Mouse (Mus musculus) MEL-GATA-1-ER (cell line): ENCODE data around the gene Usp18.

Experiments used
- DNase-seq: peaks from one replicate; pipeline ENCODE4 v3.0.0-alpha.2; 2012; ENCODE audit warnings: low read depth; ENCODE audit errors: extremely low read depth

The Usp18 gene

DNA sequence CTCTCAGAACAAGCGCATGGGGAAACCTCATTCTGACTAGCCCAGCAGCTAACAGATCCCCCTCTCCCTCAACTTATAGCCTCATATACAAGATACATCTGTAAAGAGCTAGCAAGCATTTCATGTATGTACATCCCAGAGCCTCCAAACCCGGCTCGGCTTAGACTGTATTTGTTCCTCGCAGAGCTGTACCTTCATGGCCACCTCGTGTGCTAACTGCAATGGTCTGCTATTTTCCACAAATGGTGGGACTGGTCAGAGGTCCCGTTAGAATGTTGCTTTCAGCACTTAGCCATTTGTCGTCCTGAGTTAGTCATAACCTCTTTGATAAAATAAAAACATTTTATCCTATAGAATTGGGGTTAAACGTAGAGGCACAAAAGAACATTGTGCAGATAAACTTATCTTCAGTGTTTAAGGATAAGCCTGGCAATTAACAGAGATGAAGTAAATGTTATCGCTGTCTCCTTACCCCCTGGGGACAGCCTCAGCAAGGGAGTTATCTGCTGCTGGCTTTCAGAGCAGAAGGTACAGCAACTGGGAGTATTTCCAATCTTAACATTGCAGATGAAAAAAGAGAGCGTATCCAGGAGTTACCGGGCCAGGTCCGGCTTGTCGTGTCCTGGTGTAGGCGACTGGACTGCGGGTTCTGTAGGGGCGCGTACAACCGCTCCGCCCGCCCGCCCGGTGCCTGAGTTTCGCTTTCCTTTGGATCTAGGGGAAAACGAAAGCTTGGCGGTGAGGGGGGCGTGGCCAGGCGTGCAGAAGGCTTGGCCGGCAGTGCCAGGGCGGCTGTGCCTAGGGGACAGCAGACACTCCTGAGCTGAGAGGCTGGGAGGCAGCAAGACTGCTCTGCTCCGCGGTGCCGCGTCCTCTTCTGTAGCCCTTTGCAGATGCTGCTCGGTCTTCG lies at the start of gene Usp18:
Gene Usp18, plus strand, starts transcription at position 780 of the 910 bp plus-strand sequence.
- peak; percentile 57 for DNase-seq

DNA sequence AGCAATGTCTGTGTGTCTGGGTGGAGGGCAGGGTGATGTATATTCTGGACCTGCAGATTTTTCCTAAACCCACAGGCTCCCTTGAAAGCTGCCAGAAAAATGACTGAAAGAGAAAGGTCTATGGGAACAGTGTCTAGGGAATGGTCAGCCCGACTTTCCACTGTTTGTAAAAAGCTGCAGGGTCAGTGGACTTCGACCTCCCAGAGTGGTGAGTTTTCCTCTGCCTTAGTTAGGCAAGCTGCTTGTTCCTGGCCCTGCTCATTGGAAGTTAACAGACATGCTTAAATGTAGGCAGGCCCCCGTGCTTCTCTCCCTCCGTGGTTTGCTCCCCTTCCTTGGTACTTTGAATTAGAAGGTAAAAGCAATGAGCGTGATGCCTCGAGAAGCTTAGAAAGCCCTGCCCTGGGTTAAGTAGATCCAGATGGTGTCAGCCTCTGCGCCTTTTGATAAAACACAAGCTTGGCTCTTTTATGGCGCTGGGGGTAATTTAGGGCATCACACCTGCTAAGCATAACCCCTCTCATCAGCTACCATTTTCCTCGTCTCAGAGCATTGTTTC lies 47.8 kb upstream of the Usp18 start:
- no peak for DNase-seq

DNA sequence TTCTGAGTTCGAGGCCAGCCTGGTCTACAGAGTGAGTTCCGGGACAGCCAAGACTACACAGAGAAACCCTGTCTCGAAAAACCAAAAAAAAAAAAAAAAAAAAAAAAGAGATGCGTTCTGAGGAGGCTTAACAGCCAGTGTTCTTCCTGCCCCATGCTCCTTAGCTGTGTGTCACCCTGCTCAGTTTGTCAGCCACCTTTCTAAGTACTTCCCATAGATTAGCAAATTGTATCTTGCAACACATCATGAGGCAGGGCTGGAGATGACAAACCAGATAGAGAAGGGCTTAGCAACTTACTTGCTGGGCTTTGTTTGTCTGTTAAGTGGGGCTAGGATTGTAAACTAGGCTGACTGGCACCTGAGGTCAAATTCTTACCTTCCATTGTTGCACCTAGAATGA lies 45.2 kb upstream of the Usp18 start:
- no peak for DNase-seq

DNA sequence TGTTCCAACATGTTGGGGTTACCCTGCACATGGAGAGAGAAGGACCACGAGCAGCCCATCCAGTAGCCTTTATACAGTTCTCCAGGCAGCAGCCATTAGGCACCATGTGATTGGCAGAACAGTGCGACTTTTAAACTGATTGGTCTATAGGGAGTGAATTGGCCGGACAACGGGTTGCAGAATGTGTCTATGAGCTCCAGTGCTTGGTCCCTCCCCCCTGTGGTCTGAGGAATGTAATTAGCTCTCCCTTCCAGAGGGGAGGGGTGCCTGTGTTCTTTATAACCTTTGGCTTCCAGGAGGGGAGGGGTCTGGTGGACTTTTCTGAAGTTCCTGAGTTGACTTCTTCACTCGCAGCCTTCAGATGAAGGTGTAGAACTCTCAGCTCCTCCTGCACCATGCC lies 43.7 kb upstream of the Usp18 start:
- DNase-seq = no peak

DNA sequence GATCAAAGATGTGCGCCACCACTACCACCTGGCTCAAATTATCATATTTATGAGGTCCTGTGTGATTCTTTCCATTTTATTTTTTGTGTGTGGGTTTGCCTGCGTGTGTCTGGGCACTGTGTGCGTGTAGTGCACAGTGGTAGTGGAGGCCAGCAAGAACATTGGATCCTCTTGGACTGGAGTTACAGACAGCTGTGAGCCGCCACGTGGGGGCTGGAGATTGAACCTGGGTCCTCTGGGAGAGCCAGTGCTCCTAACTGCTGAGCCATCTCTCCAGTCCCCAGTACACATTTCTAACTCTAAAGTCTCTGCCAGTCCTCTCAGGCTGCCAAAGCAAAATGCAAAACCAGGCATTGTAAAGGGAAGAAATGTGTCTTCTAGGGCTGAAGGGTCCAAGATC lies 39.2 kb upstream of the Usp18 start:
- no peak for DNase-seq

DNA sequence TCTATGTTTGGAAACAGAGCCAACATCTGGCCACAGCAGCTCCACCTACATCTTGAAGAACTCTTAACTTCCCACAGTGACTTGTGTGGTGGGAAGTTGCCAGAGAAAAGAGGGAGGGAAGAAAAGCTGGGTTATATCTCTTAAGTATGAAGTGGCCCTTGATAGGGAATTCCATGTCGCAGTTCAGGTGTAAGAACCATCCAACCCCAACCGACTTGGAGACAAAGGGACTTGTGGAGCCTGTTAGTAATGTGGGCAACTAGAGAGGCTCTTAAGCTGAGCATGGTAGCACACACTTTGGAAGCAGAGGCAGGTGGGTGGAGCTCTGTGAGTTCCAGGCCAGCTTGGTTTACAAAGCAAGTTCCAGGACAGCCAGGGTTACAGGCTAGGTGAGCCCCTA lies 36.1 kb upstream of the Usp18 start:
- DNase-seq = no peak

DNA sequence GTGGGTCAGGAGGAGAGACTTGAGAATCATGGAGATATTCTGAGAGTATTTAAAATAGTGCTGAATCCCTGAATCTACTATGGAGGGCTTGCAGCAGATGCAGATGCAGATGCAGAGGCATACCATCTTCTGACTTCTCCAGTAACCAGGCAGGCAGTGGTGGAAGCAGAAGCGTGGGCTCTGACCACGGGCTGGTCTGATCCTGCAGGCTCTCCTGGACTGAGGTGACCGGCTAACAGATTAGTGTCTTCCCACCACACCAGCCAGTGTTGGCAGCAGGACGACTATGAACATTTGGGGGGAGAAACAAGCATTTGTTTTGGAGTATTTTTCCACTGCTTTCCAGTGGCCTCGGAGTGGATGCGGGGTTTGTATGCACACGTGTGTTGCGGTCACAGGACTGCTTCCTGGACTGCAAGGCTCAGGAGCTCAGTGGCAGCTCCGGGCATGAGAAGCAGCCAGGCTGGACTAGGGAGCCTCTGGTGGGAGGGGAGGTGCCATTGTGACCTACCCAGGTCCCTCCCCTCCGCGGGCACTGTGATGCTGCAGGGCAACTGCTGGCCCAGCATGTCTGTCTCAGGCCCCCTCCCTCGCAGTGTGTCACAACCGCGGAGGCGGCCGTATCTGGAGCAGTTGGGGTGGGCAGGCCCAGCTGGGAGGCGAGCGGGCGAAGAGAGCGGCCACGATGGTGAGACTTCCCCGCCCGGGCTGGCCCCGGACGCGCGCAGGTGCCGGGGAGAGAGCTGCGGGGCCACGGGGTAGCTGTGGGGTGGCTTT lies 35.4 kb upstream of the Usp18 start, which contains the start of gene Tuba8:
Gene Tuba8, plus strand, starts transcription at position 548 of the 777 bp plus-strand sequence.
- DNase-seq = no peak

DNA sequence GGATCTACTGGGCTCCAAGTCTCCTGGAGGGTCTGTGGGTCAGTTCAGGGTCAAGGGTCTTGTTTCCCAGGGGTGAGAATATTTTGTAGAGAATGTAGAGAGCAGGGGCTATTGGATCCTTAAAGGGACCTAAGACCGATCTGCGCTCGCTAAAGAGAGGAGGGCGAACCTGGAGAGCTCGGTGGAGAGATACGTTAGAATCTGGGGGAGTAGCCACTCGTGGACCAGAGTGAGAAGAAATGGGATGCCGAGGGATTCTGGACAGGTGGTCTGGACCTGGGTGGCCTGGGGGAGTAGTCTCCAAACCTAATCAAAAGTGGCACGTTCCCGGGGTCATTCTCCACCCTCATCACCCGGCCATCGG lies 34.8 kb upstream of the Usp18 start:
- no peak for DNase-seq

DNA sequence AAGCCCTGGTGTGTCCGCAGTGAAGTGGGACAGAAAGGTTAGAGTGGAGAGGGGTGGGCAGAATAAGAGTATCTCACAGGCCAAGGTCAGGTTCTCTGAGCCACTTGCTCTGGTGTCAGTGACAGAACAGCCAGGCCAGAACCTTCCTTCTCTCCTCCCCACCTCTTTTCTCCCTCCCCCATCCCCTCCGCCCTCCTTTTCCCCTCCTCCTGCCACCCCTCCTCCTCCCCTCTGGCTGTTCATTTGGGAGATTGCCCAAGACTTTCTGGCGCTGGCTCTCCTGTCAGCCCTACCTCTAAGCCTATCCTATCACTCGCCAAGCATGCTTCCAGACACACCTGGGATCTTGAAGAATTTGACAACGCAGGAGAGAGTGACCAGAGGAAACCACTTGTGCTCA lies 34.0 kb upstream of the Usp18 start:
- no peak for DNase-seq

DNA sequence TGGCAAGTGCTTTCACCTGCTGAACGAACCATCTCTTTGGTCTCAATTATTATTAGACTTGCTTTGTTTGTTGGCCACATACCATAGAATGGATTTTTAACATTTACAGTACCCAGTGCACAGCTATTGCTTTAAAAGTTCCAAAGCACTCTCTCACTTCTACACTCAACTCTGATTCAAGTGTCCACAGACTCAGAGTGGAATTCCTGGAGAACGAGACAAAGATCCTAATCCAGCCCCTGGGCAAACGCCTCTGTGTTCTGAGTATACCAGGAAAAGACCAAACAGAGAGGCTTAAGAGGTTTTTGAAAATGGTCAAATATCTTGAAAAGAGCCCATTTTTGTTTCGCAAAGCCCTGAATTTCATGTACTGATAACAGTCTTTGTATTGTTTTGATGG lies 32.7 kb upstream of the Usp18 start:
- DNase-seq = no peak

DNA sequence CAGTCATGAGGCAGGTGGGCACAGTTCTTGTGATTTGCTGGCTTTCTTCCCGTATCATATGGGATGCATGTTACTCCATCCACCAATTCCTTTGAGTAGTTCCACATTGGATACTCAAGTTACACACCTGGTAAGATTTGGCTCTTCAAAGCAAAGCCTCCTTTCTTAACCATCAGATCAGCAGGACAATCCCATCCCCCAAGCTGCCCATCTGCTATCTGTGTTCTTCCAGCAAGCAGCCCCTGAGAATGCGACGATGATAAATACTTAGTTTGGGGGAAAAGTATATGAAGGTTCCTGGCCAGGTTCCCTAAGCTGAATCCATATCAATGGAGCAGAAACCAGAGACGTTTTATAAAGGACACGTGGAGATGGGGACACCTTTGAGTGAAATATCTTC lies 31.5 kb upstream of the Usp18 start:
- no peak for DNase-seq

DNA sequence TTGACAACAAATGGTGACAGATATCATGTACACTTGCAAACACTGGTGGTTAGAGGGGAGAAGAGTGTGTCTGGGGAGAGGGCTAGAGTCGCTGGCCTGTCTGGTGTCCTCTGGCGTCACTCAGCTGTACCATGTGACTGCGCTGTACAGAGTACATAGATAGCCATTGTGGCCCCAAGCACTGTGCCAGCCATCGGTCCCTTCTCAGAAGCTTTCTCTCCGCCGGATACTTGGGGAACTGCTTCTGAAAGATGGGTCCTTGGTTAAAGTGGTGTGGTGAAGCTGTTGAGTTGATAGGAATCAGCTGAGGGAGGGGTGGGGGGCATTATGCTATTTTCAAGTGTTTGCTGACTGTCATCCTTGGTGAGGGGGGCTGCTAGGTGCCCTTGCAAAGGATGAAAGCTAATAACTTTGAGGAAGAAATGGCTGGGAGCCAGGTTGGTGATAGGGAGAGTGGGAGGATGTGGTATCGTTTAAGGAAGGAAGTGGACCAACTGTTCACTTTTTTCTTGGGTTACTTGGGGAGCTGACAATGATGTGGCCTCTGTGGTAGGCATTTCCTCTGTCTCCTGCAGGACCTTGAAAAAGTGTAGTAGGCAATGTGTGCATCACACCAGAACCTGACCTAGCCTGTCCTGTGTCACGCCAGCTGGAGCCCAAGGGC lies 30.9 kb upstream of the Usp18 start:
- DNase-seq = peak; percentile 68

DNA sequence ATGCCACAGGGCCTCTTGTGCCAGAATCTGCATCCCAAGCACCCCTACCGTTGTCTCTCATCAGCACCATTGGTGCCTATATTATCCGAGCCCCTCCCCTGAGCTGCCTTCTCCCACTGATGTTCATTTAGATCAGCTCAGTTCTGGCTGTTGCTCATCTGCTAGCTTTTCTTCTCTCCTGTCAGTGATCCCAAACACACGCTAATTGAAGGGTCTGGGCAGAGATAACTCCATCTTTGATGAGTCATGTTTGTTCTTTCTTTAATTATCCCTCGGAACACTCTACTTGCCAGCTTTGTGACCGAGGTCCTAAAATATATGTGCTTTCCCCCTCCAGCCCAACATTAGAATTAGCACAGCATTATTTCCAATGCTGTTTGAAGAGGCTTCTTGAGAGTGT lies 30.4 kb upstream of the Usp18 start:
- no peak for DNase-seq

DNA sequence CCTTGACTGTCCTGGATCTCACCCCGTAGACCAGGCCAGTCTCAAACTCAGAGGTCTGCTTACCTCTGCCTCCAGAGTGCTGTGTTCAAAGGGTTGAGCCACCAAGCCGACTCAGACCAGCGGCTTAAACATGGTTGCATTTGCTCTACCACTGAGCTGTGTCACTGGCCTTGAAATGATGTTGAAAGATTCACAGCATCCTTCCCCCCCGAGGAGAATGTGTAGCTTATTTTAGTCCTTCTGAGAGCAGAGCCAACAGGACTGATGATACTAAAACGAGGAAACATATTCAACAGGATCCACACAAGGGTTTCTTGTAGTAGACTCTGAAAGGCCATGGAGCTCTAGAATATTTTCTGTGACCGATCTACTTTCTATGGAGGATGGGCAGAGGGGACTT lies 29.8 kb upstream of the Usp18 start:
- no peak for DNase-seq

DNA sequence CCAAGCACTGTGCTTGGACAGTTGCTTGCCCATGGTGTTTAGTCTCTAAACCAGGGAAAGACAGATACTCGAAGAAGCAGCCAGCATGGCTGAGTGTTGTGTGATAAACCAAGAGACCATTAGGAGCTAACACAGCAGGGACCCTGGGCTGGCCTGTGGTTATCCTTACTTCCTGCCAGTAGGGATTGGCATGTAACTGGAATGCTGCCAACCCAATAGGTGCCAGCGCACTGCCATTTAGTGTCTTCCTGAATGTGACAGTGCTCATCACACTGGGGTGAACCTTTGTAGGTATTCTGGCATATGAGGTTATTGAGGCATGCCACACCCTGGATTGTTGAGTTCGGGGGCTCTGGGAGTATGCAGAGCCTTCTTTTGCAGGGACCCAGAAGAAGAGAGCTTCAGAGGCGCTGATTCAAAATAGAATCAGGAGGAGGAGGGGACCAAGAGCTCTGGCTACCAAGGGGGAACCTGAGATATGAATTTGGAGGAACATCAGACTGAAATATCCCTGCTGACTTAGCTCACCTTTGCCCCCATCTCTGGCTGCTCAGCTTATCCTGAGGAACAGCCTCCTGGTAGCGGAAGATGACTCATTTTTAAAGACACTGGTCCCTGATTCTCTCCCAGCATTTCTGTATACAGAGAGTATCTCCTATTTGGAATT lies 29.0 kb upstream of the Usp18 start:
- DNase-seq = no peak

DNA sequence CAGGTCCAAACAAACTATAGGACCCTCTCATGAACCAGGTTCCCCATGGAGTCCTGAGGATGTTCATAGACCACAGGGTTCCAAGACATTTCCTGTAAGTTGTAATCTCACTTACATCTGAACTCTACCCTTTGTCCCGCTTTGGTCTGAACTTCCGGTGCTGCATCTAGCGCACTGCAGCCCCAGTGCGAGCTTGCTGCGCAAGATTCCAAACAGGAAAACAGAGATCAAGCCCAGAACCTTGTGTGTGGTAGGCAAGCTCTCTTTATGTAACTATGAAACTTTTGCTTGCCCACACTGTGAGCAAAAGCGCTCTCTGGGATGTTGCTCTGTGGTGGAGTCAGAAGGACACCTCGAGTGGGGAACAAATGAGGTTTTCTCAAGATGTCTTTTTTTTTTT lies 27.7 kb upstream of the Usp18 start:
- DNase-seq = no peak

DNA sequence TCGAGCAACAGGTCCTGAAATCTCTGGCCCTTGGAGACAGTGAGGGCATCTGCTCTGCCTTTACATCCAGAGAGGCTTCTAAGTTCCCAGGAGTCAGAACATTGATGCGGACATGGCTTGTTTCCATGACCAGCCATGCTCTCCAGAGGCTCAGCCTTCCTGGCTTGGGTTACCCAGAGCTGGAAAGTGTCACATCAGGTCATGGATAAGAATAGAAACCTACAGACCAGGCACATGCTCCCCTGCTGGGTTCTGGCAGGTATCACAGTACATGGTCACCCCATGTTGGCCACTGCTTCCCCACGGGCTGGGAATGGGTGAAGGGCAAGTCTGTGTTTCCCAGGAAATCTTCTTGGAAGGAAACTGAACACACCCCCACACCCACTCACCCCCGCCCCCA lies 26.3 kb upstream of the Usp18 start:
- DNase-seq = no peak

DNA sequence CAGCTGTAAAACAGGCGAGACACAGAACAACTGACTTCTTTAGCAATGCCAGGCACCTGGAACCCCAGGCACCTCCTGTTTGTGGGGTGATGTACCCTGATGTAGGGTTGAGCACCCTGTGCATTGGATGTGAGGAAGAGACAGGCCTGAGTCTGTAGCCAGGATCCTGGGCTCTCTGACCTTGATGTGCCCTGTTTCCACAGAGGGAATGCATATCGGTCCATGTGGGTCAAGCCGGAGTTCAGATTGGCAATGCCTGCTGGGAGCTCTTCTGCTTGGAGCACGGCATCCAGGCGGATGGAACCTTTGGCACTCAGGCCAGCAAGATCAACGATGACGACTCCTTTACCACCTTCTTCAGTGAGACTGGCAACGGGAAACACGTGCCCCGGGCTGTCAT lies 25.5 kb upstream of the Usp18 start:
- no peak for DNase-seq

DNA sequence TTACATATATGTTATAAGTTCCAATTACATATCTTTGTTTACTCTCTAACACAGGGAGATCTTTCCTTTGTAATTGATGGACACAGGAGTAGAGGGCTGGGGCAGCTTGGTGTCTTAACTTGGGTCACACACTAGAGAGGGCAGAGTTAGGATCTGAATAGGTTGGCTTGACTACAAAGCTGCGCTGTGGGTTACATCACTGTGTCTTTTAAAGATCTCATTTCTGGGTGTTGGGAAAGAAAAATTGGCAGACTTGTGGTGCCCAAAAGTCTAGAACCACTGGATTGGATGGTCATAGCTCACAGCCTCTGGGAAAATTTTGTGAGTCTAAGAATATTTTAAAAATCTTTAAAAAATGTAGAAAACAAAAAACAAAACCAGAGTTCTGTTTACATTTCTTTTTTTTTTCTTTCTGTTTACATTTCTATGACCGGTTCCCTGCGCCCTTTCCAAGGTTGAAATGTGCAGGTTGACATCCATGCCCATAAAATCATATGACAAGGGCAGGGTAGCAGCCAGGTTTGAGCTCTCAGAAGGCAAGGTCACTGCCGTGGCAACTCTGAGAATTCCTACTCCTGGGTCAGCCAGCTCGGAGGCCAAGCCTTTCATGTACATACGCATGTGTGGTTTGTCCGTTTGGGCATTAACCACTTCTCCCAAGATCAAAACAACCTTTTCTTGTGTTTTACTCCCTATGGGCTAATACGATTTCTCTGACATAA lies 23.7 kb upstream of the Usp18 start:
- no peak for DNase-seq

DNA sequence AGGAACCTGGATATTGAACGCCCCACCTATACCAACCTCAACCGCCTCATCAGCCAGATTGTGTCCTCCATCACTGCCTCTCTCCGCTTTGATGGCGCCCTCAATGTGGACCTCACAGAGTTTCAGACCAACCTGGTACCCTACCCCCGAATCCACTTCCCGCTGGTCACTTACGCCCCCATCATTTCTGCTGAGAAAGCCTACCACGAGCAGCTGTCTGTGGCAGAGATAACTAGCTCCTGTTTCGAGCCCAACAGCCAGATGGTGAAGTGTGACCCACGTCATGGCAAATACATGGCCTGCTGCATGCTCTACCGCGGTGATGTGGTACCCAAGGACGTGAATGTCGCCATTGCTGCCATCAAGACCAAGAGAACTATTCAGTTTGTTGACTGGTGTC lies 22.7 kb upstream of the Usp18 start:
- no peak for DNase-seq

DNA sequence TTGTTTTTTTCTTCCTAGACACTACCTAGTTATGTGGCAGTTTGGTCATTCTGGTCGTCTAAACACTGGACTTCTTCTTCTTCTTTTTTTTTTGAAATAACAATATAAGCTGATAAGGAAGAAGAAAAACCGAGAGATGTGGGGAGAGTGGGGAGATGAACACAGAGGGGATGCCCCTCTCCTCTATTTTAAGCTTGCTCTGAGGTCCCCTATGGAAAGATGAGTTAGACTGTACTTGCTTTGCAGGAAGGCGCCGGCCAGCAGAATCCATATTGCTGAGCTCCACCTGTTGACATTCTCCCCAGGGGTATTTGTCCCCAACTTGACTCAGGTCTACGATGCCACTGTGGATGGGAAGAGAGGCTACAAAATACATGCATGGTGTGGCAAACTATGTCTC lies 21.6 kb upstream of the Usp18 start:
- DNase-seq = no peak
